Comparison of ENCODE assay signal across 9 mouse cellular contexts in the genomic region with DNA sequence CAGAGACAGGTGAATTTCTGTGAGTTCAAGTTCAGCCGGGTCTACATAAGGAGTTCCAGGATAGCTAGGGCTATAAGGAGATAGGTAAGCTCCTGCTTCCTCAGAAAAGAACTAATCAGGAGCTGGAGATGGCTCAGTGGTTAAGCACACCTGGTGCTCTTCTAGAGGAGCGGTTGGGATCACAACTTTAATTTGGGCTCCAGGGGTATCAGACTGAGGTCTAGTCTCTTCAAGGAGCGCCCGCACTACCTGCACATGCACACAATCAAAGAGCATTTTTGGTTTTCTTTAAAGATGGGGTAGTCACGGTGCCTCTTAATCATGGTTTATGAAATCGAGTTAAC. TPM values are rescaled to one million over a fixed set of nuclear protein-coding genes. Genes with fewer than 3 reads are reported as not detected.
DNase-seq lines count a peak whose midpoint lies in the region; ATAC-seq and TF ChIP-seq lines count a peak whose summit lies in the region.
"Had no signal": no experiment of that assay in that cellular context is flagged by ENCODE, and none has a peak within 500 bp of the region (broad histone marks: within the 10 kb centered on the region; RNA-seq: fewer than 3 reads in every experiment).

No protein-coding gene starts in this region.

- peak overlapping the region; percentile 71 for H3K4me2 ChIP-seq in lung, postnatal 0 days (replicated peaks; ENCODE audit: low read depth, low read length)
- peak overlapping the region; percentile 46 for H3K4me2 ChIP-seq in limb, embryonic 11.5 days (ENCODE audit: low read depth, severe bottlenecking)

- WGBS in lung, postnatal 0 days, result 29% methylated on average over 6 of the region's 6 CpGs
- WGBS in forebrain, embryonic 10.5 days, result 17% methylated on average over 6 of the region's 6 CpGs
- WGBS in limb, embryonic 11.5 days, result 20% methylated on average over 6 of the region's 6 CpGs
- WGBS in olfactory bulb, adult 2 months, result 16% methylated on average over 6 of the region's 6 CpGs

- DNase-seq in lung, postnatal 0 days (ENCODE audit: low spot score), result no peak
- DNase-seq in lung, adult 18-20 months, result no peak
- DNase-seq in forebrain, embryonic 10.5 days (ENCODE audit: extremely low spot score, low spot score), result no peak
- no peak for DNase-seq in limb, embryonic 11.5 days (ENCODE audit: low spot score)
- DNase-seq in layer of hippocampus, adult 9-10 months (ENCODE audit: low spot score), result no peak
- no peak for DNase-seq in adrenal gland, adult 2 months
- DNase-seq in gastrocnemius, postnatal 4 days (ENCODE audit: low spot score in 2 of 2), result no peak

- ATAC-seq in lung, postnatal 0 days, result no peak
- no peak; the same call in 1 of the 2 replicates for ATAC-seq in limb, embryonic 11.5 days (ENCODE audit: insufficient number of reproducible peaks, low FRiP score, low TSS enrichment, low read depth)

- H3K9me3 ChIP-seq in lung, postnatal 0 days (ENCODE audit: low read length), result no peaks in the 10 kb centered on the region
- no peaks in the 10 kb centered on the region; the same call in 1 of the 2 replicates for H3K9me3 ChIP-seq in forebrain, embryonic 10.5 days
- no peaks in the 10 kb centered on the region for H3K9me3 ChIP-seq in limb, embryonic 11.5 days (ENCODE audit: control insufficient read depth, low read length)

- H3K27me3 ChIP-seq in lung, postnatal 0 days (replicated peaks; ENCODE audit: insufficient read depth, low read length), result no peaks in the 10 kb centered on the region
- H3K27me3 ChIP-seq in forebrain, embryonic 10.5 days (ENCODE audit: poor library complexity, severe bottlenecking), result peaks cover 9% of the 10 kb centered on the region
- H3K27me3 ChIP-seq in limb, embryonic 11.5 days (ENCODE audit: control insufficient read depth, insufficient read depth, low read length), result no peaks in the 10 kb centered on the region

- peak overlapping the region; percentile 90 for H3K9ac ChIP-seq in lung, postnatal 0 days (replicated peaks; ENCODE audit: low read depth)
- H3K9ac ChIP-seq in limb, embryonic 11.5 days (ENCODE audit: low read length), result peak overlapping the region; percentile 95

- peaks cover 14% of the 10 kb centered on the region; the same call in 1 of the 2 replicates for H3K36me3 ChIP-seq in lung, postnatal 0 days (ENCODE audit: insufficient read depth, low read length)
- H3K36me3 ChIP-seq in forebrain, embryonic 10.5 days (replicated peaks), result peaks cover 34% of the 10 kb centered on the region
- H3K36me3 ChIP-seq in limb, embryonic 11.5 days (ENCODE audit: control insufficient read depth, insufficient read depth, low read length), result peaks cover 20% of the 10 kb centered on the region

- peak overlapping the region; percentile 74 for H3K4me3 ChIP-seq in lung, postnatal 0 days (ENCODE audit: low read depth, low read length)
- peak overlapping the region; percentile 82 for H3K4me3 ChIP-seq in forebrain, embryonic 10.5 days
- peak overlapping the region; percentile 70 for H3K4me3 ChIP-seq in limb, embryonic 11.5 days (ENCODE audit: low read depth, low read length)
- H3K4me3 ChIP-seq in olfactory bulb, adult 2 months (ENCODE audit: insufficient read depth, low read depth, low read length), result peak overlapping the region; percentile 99

- TF ChIP-seq CTCF in lung, postnatal 0 days (IDR thresholded peaks at IDR 0.05), result no peak
- TF ChIP-seq CTCF in olfactory bulb, adult 2 months (IDR thresholded peaks at IDR 0.05; ENCODE audit: insufficient read depth, low read depth, low read length), result no peak

- H3K27ac ChIP-seq in lung, postnatal 0 days (ENCODE audit: low read length), result peak overlapping the region; percentile 90
- peak overlapping the region; percentile 96 for H3K27ac ChIP-seq in forebrain, embryonic 10.5 days
- H3K27ac ChIP-seq in limb, embryonic 11.5 days (replicated peaks; ENCODE audit: low read depth, low read length), result peak overlapping the region; percentile 81
- H3K27ac ChIP-seq in olfactory bulb, adult 2 months (ENCODE audit: insufficient read depth, low read depth, low read length), result peak overlapping the region; percentile 68; the same call in 1 of the 2 replicates

- TF ChIP-seq POLR2A in olfactory bulb, adult 2 months (IDR thresholded peaks at IDR 0.05; ENCODE audit: insufficient read depth, low read depth, low read length), result no peak

- H3K4me1 ChIP-seq in lung, postnatal 0 days (ENCODE audit: insufficient read depth, low read depth, low read length), result peaks cover 10% of the 10 kb centered on the region; the same call in 1 of the 2 replicates
- peaks cover 24% of the 10 kb centered on the region for H3K4me1 ChIP-seq in forebrain, embryonic 10.5 days
- H3K4me1 ChIP-seq in limb, embryonic 11.5 days (ENCODE audit: control insufficient read depth, insufficient read depth, low read length), result 0 out of 2 replicates have a peak, but pooled peaks cover 4% of the 10 kb centered on the region
- peaks cover 9% of the 10 kb centered on the region for H3K4me1 ChIP-seq in olfactory bulb, adult 2 months (ENCODE audit: control insufficient read depth, insufficient read depth, low read length)

- TF ChIP-seq EP300 in lung, postnatal 0 days (IDR thresholded peaks at IDR 0.05), result no peak

RNA-seq across cellular contexts. Expression of gene Lurap1, which starts 1.4 kb away (rescaled TPM):
- polyA plus RNA-seq in lung, postnatal 0 days (2015; fragmentation: Nextera tagmentation; extraction: Ambion mirVana), result 2.6 and 2.8 TPM in 2 replicates
- polyA plus RNA-seq in forebrain, embryonic 10.5 days (2016; fragmentation: Nextera tagmentation; extraction: Ambion mirVana), result 2.0 and 2.6 TPM in 2 replicates
- polyA plus RNA-seq in limb, embryonic 11.5 days (2014; fragmentation: Nextera tagmentation; extraction: Ambion mirVana), result 2.0 and 2.4 TPM in 2 replicates
- polyA plus RNA-seq in olfactory bulb, adult 2 months (2012; ENCODE audit: insufficient read depth, insufficient read length, low replicate concordance, missing spikeins), result not detected in 2 replicates
- total RNA-seq in adrenal gland, adult 2 months (2021), result 10 to 100 TPM in 1 of 2 experiments, 1 to 10 TPM in 1; 5.2 to 16.2 TPM
- 1.8 and 2.5 TPM in 2 replicates for polyA plus RNA-seq in adrenal gland, adult 2 months (2012; rRNA removed)
- 1 to 10 TPM; 6.8 to 7.6 TPM for total RNA-seq in gastrocnemius, postnatal 4 days (2021)

RNA-seq across cellular contexts. Expression of gene Tspan1, which starts 17.6 kb away (rescaled TPM):
- polyA plus RNA-seq in lung, postnatal 0 days (2015; fragmentation: Nextera tagmentation; extraction: Ambion mirVana), result 118 and 131 TPM in 2 replicates
- polyA plus RNA-seq in forebrain, embryonic 10.5 days (2016; fragmentation: Nextera tagmentation; extraction: Ambion mirVana), result not detected in 2 replicates
- polyA plus RNA-seq in limb, embryonic 11.5 days (2014; fragmentation: Nextera tagmentation; extraction: Ambion mirVana), result 0.17 TPM in 1 of 2 replicates, not detected in the other
- not detected in 2 replicates for polyA plus RNA-seq in olfactory bulb, adult 2 months (2012; ENCODE audit: insufficient read depth, insufficient read length, low replicate concordance, missing spikeins)
- total RNA-seq in adrenal gland, adult 2 months (2021), result not detected
- not detected in 2 replicates for polyA plus RNA-seq in adrenal gland, adult 2 months (2012; rRNA removed)
- total RNA-seq in gastrocnemius, postnatal 4 days (2021), result not detected

RNA-seq across cellular contexts. Expression of gene 1700042G07Rik, which starts 23.4 kb away (rescaled TPM):
- not detected in 2 replicates for polyA plus RNA-seq in lung, postnatal 0 days (2015; fragmentation: Nextera tagmentation; extraction: Ambion mirVana)
- polyA plus RNA-seq in forebrain, embryonic 10.5 days (2016; fragmentation: Nextera tagmentation; extraction: Ambion mirVana), result not detected in 2 replicates
- polyA plus RNA-seq in limb, embryonic 11.5 days (2014; fragmentation: Nextera tagmentation; extraction: Ambion mirVana), result not detected in 2 replicates
- polyA plus RNA-seq in olfactory bulb, adult 2 months (2012; ENCODE audit: insufficient read depth, insufficient read length, low replicate concordance, missing spikeins), result not detected in 2 replicates
- total RNA-seq in adrenal gland, adult 2 months (2021), result not detected
- not detected in 2 replicates for polyA plus RNA-seq in adrenal gland, adult 2 months (2012; rRNA removed)
- total RNA-seq in gastrocnemius, postnatal 4 days (2021), result not detected
- polyA plus RNA-seq: brain, embryonic 14.5 days had no signal

RNA-seq across cellular contexts. Expression of gene Gm49337, which starts 23.4 kb away (rescaled TPM):
- polyA plus RNA-seq in lung, postnatal 0 days (2015; fragmentation: Nextera tagmentation; extraction: Ambion mirVana), result not detected in 2 replicates
- polyA plus RNA-seq in forebrain, embryonic 10.5 days (2016; fragmentation: Nextera tagmentation; extraction: Ambion mirVana), result not detected in 2 replicates
- polyA plus RNA-seq in limb, embryonic 11.5 days (2014; fragmentation: Nextera tagmentation; extraction: Ambion mirVana), result not detected in 2 replicates
- polyA plus RNA-seq in olfactory bulb, adult 2 months (2012; ENCODE audit: insufficient read depth, insufficient read length, low replicate concordance, missing spikeins), result not detected in 2 replicates
- total RNA-seq in adrenal gland, adult 2 months (2021), result under 1 TPM in 1 of 2 experiments, not detected in 1; 0.52 TPM
- polyA plus RNA-seq in adrenal gland, adult 2 months (2012; rRNA removed), result not detected in 2 replicates
- total RNA-seq in gastrocnemius, postnatal 4 days (2021), result not detected
- polyA plus RNA-seq: brain, embryonic 14.5 days had no signal

RNA-seq across cellular contexts. Expression of gene Pomgnt1, which starts 26.1 kb away (rescaled TPM):
- 40.7 and 40.8 TPM in 2 replicates for polyA plus RNA-seq in lung, postnatal 0 days (2015; fragmentation: Nextera tagmentation; extraction: Ambion mirVana)
- 50.6 and 54.7 TPM in 2 replicates for polyA plus RNA-seq in forebrain, embryonic 10.5 days (2016; fragmentation: Nextera tagmentation; extraction: Ambion mirVana)
- 57.0 and 62.4 TPM in 2 replicates for polyA plus RNA-seq in limb, embryonic 11.5 days (2014; fragmentation: Nextera tagmentation; extraction: Ambion mirVana)
- not detected in 2 replicates for polyA plus RNA-seq in olfactory bulb, adult 2 months (2012; ENCODE audit: insufficient read depth, insufficient read length, low replicate concordance, missing spikeins)
- 10 to 100 TPM; 48.1 to 70.5 TPM for total RNA-seq in adrenal gland, adult 2 months (2021)
- 28.0 and 34.9 TPM in 2 replicates for polyA plus RNA-seq in adrenal gland, adult 2 months (2012; rRNA removed)
- 10 to 100 TPM; 56.4 to 56.9 TPM for total RNA-seq in gastrocnemius, postnatal 4 days (2021)

Comparison
In these comparisons a context has a peak if more than half of its experiments do, and no peak if none do; other contexts are left out.
1. RNA of gene Tspan1, which starts 17.6 kb away (polyA plus RNA-seq): 118 to 131 TPM in lung, postnatal 0 days; 0.17 TPM in limb, embryonic 11.5 days, not detected in forebrain, embryonic 10.5 days, not detected in olfactory bulb, adult 2 months and not detected in adrenal gland, adult 2 months; every median in the first group is over 100 times any median in the second.
2. Peak in every context shown above with its lines, with median percentiles within 50 percentile points of each other: H3K27ac ChIP-seq and H3K4me3 ChIP-seq.